Mouse (Mus musculus) neural tube, embryonic 14.5 days (tissue): ENCODE results near the gene Ctbp2. TPM values are rescaled to one million over a fixed set of nuclear protein-coding genes. Genes with fewer than 3 reads are reported as not detected.
A peak's percentile ranks its signal among the peaks of the same experiment; 100 is the strongest.

Source experiments
- ATAC-seq: fragments of 200-750 bp; cut with Nextera tagmentation; 2 replicates; pipeline ENCODE4 v1.8.0; 2017; ENCODE audit warnings: low read depth, mild to moderate bottlenecking, moderate TSS enrichment, moderate library complexity
- H3K27ac ChIP-seq: fragments of 300-500 bp; sonication (generic); 2 replicates; pipeline ENCODE4 v1.5.1; 2014; ENCODE audit warnings: low read depth, mild to moderate bottlenecking, control low read depth, low read length, moderate library complexity, mixed read lengths
- H3K27me3 ChIP-seq: fragments of 300-500 bp; sonication (generic); 2 replicates; pipeline ENCODE4 v1.6.1; 2014; ENCODE audit warnings: low read length; ENCODE audit not compliant: control insufficient read depth, insufficient read depth
- H3K36me3 ChIP-seq: fragments of 300-500 bp; sonication (generic); 2 replicates; pipeline ENCODE4 v1.6.1; 2014; ENCODE audit warnings: low read length, mixed read lengths; ENCODE audit not compliant: control insufficient read depth, insufficient read depth
- H3K4me1 ChIP-seq: fragments of 300-500 bp; sonication (generic); 2 replicates; pipeline ENCODE4 v1.6.1; 2014; ENCODE audit warnings: low read length; ENCODE audit not compliant: control insufficient read depth, insufficient read depth
- H3K4me2 ChIP-seq: fragments of 300-500 bp; sonication (generic); 2 replicates; pipeline ENCODE4 v1.6.1; 2014; ENCODE audit warnings: mild to moderate bottlenecking, low read depth, low read length, control low read depth
- H3K4me3 ChIP-seq: fragments of 300-500 bp; sonication (generic); 2 replicates; pipeline ENCODE4 v1.5.1; 2014; ENCODE audit warnings: low read depth, low read length, control low read depth, mixed read lengths
- H3K9ac ChIP-seq: fragments of 300-500 bp; sonication (generic); replicated peaks from 2 replicates; pipeline ENCODE4 v1.6.1; 2014; ENCODE audit warnings: low read depth, mild to moderate bottlenecking, control low read depth, low read length, mixed read lengths
- H3K9me3 ChIP-seq: fragments of 300-500 bp; sonication (generic); 2 replicates; pipeline ENCODE4 v1.6.1; 2016; ENCODE audit warnings: low read length; ENCODE audit not compliant: control insufficient read depth
- WGBS: fragments of 180-500 bp; shearing (Covaris S2); extraction: QIAGEN DNeasy Blood & Tissue Kit; methylation state at CpG from one replicate; pipeline ENCODE4 v1.1.7; 2014; 5-methylcytosine and 5-hydroxymethylcytosine counted together
- polyA plus RNA-seq: library from polyadenylated mRNA; unstranded; fragments of >200 nt; fragmentation: Nextera tagmentation; extraction: Ambion mirVana; gene quantifications from 2 replicates; pipeline ENCODE4 v1.2.1, GENCODE M21; 2014

The Ctbp2 gene
- polyA plus RNA-seq, 1 experiment from 2014 or later: 65.0 TPM

GRCm38 (mm10) chr7:133047287-133047686 is 76.9 kb downstream of the Ctbp2 start:
- Histone ChIP-seq H3K4me3 (no peak overlapping the region), H3K9ac (no peak overlapping the region), H3K9me3 (no peaks in the 10 kb centered on the region), H3K4me1 (0 out of 2 replicates have a peak, but pooled peaks cover 2% of the 10 kb centered on the region), H3K36me3 (no peaks in the 10 kb centered on the region), H3K4me2 (no peak overlapping the region), H3K27me3 (no peaks in the 10 kb centered on the region), H3K27ac (no peak overlapping the region)
- ATAC-seq: no peak
- 82% methylated on average over 4 of the region's 4 CpGs for WGBS

GRCm38 (mm10) chr7:133044721-133045120 is 79.4 kb downstream of the Ctbp2 start:
- no peak overlapping the region for H3K9ac ChIP-seq
- H3K27me3 ChIP-seq: no peaks in the 10 kb centered on the region
- H3K4me2 ChIP-seq: no peak overlapping the region
- no peaks in the 10 kb centered on the region for H3K36me3 ChIP-seq
- H3K4me1 ChIP-seq: 0 out of 2 replicates have a peak, but pooled peaks cover 8% of the 10 kb centered on the region
- no peaks in the 10 kb centered on the region for H3K9me3 ChIP-seq
- H3K27ac ChIP-seq: no peak overlapping the region
- ATAC-seq: no peak
- no peak overlapping the region for H3K4me3 ChIP-seq
- WGBS: 15% methylated on average over 4 of the region's 4 CpGs

GRCm38 (mm10) chr7:133041784-133042183 is 82.4 kb downstream of the Ctbp2 start:
- no peak overlapping the region for H3K4me3 ChIP-seq
- no peaks in the 10 kb centered on the region for H3K27me3 ChIP-seq
- no peak for ATAC-seq
- no peak overlapping the region for H3K4me2 ChIP-seq
- WGBS: 89% methylated on average over 3 of the region's 3 CpGs
- H3K36me3 ChIP-seq: no peaks in the 10 kb centered on the region
- H3K9ac ChIP-seq: no peak overlapping the region
- no peak overlapping the region for H3K27ac ChIP-seq
- peaks cover 16% of the 10 kb centered on the region; the same call in 1 of the 2 replicates for H3K4me1 ChIP-seq
- H3K9me3 ChIP-seq: no peaks in the 10 kb centered on the region

GRCm38 (mm10) chr7:133040688-133041345 is 83.3 kb downstream of the Ctbp2 start:
- Histone ChIP-seq H3K9me3 (no peaks in the 10 kb centered on the region), H3K27ac (no peak overlapping the region), H3K9ac (no peak overlapping the region), H3K36me3 (no peaks in the 10 kb centered on the region), H3K4me1 (peaks cover 16% of the 10 kb centered on the region; the same call in 1 of the 2 replicates), H3K4me3 (no peak overlapping the region), H3K27me3 (no peaks in the 10 kb centered on the region), H3K4me2 (no peak overlapping the region)
- ATAC-seq: no peak
- WGBS: 86% methylated on average over 3 of the region's 3 CpGs

- ATAC-seq: no peak
- no peaks in the 10 kb centered on the region for H3K36me3 ChIP-seq
- no peaks in the 10 kb centered on the region for H3K9me3 ChIP-seq
- no peak overlapping the region for H3K9ac ChIP-seq
- no peaks in the 10 kb centered on the region for H3K27me3 ChIP-seq
- no peak overlapping the region for H3K4me2 ChIP-seq
- H3K4me1 ChIP-seq: peaks cover 17% of the 10 kb centered on the region; the same call in 1 of the 2 replicates
- 83% methylated on average over 3 of the region's 3 CpGs for WGBS
- no peak overlapping the region for H3K27ac ChIP-seq
- H3K4me3 ChIP-seq: no peak overlapping the region
These were observed 84.4 kb downstream of the Ctbp2 start for GRCm38 (mm10) chr7:133039556-133040255.

- WGBS: 48% methylated on average over 4 of the region's 4 CpGs
- H3K9me3 ChIP-seq: no peaks in the 10 kb centered on the region
- no peaks in the 10 kb centered on the region for H3K36me3 ChIP-seq
- no peak for ATAC-seq
- no peaks in the 10 kb centered on the region for H3K27me3 ChIP-seq
- no peak overlapping the region for H3K27ac ChIP-seq
- no peak overlapping the region for H3K4me2 ChIP-seq
- H3K9ac ChIP-seq: no peak overlapping the region
- H3K4me1 ChIP-seq: peaks cover 20% of the 10 kb centered on the region; the same call in 1 of the 2 replicates
- H3K4me3 ChIP-seq: no peak overlapping the region
These were observed 86.5 kb downstream of the Ctbp2 start for GRCm38 (mm10) chr7:133037618-133038017.

- no peaks in the 10 kb centered on the region for H3K36me3 ChIP-seq
- H3K9me3 ChIP-seq: no peaks in the 10 kb centered on the region
- no peak overlapping the region for H3K9ac ChIP-seq
- 24% methylated on average over 5 of the region's 5 CpGs for WGBS
- H3K4me2 ChIP-seq: no peak overlapping the region
- no peak overlapping the region for H3K4me3 ChIP-seq
- no peaks in the 10 kb centered on the region for H3K27me3 ChIP-seq
- ATAC-seq: no peak
- H3K27ac ChIP-seq: no peak overlapping the region
- H3K4me1 ChIP-seq: peaks cover 20% of the 10 kb centered on the region; the same call in 1 of the 2 replicates
These were observed 86.9 kb downstream of the Ctbp2 start for GRCm38 (mm10) chr7:133037217-133037616.

- Histone ChIP-seq H3K4me1 (peaks cover 20% of the 10 kb centered on the region; the same call in 1 of the 2 replicates), H3K4me3 (no peak overlapping the region), H3K27ac (no peak overlapping the region), H3K36me3 (no peaks in the 10 kb centered on the region), H3K27me3 (no peaks in the 10 kb centered on the region), H3K9me3 (no peaks in the 10 kb centered on the region), H3K9ac (no peak overlapping the region), H3K4me2 (no peak overlapping the region)
- no peak for ATAC-seq
These were observed 88.3 kb downstream of the Ctbp2 start for GRCm38 (mm10) chr7:133035901-133036300.

GRCm38 (mm10) chr7:133032589-133033203 is 91.5 kb downstream of the Ctbp2 start:
- Histone ChIP-seq H3K4me1 (peaks cover 14% of the 10 kb centered on the region; the same call in 1 of the 2 replicates), H3K4me2 (no peak overlapping the region), H3K9ac (no peak overlapping the region), H3K27me3 (no peaks in the 10 kb centered on the region), H3K4me3 (no peak overlapping the region), H3K27ac (no peak overlapping the region), H3K36me3 (no peaks in the 10 kb centered on the region), H3K9me3 (no peaks in the 10 kb centered on the region)
- ATAC-seq: peak; percentile 70; the same call in 1 of the 2 replicates
- WGBS: 36% methylated on average over 9 of the region's 9 CpGs
